Mouse (Mus musculus): ENCODE data around the gene Gm6169.

DNA sequence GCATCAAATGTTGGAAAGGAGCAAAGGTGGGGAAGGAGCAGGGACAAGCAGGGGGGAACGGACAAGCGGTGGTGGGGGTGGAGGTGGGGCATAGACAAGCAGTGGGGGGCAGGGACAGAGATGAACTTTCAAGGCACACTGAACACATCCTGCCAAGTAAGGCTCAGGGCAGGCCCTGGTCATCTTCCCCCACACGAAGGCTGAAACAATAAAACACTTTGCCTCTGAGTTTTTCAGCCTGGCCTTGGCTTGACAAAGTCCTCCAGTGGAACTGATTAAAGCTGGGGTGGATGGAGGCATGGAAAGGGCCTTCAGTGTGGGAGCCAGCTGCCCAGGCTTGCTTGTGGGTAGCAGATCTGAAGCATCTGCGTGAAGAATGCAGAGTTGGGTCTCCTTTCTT lies 41.2 kb downstream of the Gm6169 start:
- TF ChIP-seq CTCF (IDR thresholded peaks at IDR 0.05; ENCODE audit: low read depth): no peak
- TF ChIP-seq EP300 (IDR thresholded peaks at IDR 0.05; ENCODE audit: low read depth): no peak

All from heart, postnatal 0 days (tissue).